Mouse (Mus musculus): Measurements from ENCODE around the gene Zfp36.
"Not testable (repeated sequence)": the region's sequence is repeated elsewhere in the genome, so short reads cannot be mapped to it uniquely, and the experiment has no call there.

The Zfp36 gene

GRCm38 (mm10) chr7:28380237-28381016 is at the start of gene Zfp36:
Gene Zfp36, minus strand, starts transcription at chr7:28380253.
- DNase-seq: no peak

GRCm38 (mm10) chr7:28427738-28428137 is 47.7 kb upstream of the Zfp36 start:
- no peak for DNase-seq

GRCm38 (mm10) chr7:28423018-28423417 is 43.0 kb upstream of the Zfp36 start:
- DNase-seq: no peak

GRCm38 (mm10) chr7:28419416-28419815 is 39.4 kb upstream of the Zfp36 start:
- DNase-seq: no peak

- no peak for DNase-seq
Measured at GRCm38 (mm10) chr7:28418096-28418670, 38.1 kb upstream of the Zfp36 start.

- DNase-seq: no peak
Measured at GRCm38 (mm10) chr7:28417368-28417767, 37.3 kb upstream of the Zfp36 start.

- peak; percentile 59 for DNase-seq
Measured at GRCm38 (mm10) chr7:28412826-28413225, 32.8 kb upstream of the Zfp36 start.

- DNase-seq: no peak
Measured at GRCm38 (mm10) chr7:28410841-28411475, 30.9 kb upstream of the Zfp36 start.

GRCm38 (mm10) chr7:28401942-28402341 is 21.9 kb upstream of the Zfp36 start:
- DNase-seq: no peak

GRCm38 (mm10) chr7:28401030-28401429 is 21.0 kb upstream of the Zfp36 start:
- DNase-seq: no peak

- no peak for DNase-seq
Measured at GRCm38 (mm10) chr7:28398696-28399340, 18.8 kb upstream of the Zfp36 start.

- peak; percentile 27 for DNase-seq
Measured at GRCm38 (mm10) chr7:28398000-28398399, 17.9 kb upstream of the Zfp36 start.

GRCm38 (mm10) chr7:28395425-28395824 is 15.4 kb upstream of the Zfp36 start:
- no peak for DNase-seq

- DNase-seq: peak; percentile 58
Measured at GRCm38 (mm10) chr7:28393272-28393951, 13.4 kb upstream of the Zfp36 start.

GRCm38 (mm10) chr7:28392429-28393271 is 12.6 kb upstream of the Zfp36 start, which contains the start of the genes Med29 and Paf1:
Gene Med29, minus strand, starts transcription at chr7:28392708.
Gene Paf1, plus strand, starts transcription at chr7:28392951.
- DNase-seq: peak; percentile 93

- DNase-seq: no peak
Measured at GRCm38 (mm10) chr7:28390331-28390730, 10.3 kb upstream of the Zfp36 start.

- not testable (repeated sequence) for DNase-seq
Measured at GRCm38 (mm10) chr7:28387384-28387783, 7.3 kb upstream of the Zfp36 start.

- DNase-seq: not testable (repeated sequence)
Measured at GRCm38 (mm10) chr7:28386877-28387276, 6.8 kb upstream of the Zfp36 start.

- peak; percentile 97 for DNase-seq
Measured at GRCm38 (mm10) chr7:28386462-28386861, 6.4 kb upstream of the Zfp36 start.

- peak; percentile 41 for DNase-seq
Measured at GRCm38 (mm10) chr7:28386007-28386406, 6.0 kb upstream of the Zfp36 start.

- DNase-seq: peak; percentile 57
Measured at GRCm38 (mm10) chr7:28385196-28385595, 5.1 kb upstream of the Zfp36 start.

GRCm38 (mm10) chr7:28384162-28384561 is 4.1 kb upstream of the Zfp36 start:
- DNase-seq: peak; percentile 76

Measured in thymus, postnatal 4 days (tissue).